Mouse (Mus musculus) stomach, embryonic 16.5 days (tissue): ENCODE data around the gene Cntrl. TPM values are rescaled to one million over a fixed set of nuclear protein-coding genes. Genes with fewer than 3 reads are reported as not detected.

Source experiments
- ATAC-seq: fragments of 200-750 bp; cut with Nextera tagmentation; 2 replicates; pipeline ENCODE4 v1.8.0; 2017; ENCODE audit warnings: moderate number of reproducible peaks, moderate TSS enrichment; ENCODE audit not compliant: insufficient read depth, low FRiP score
- H3K27ac ChIP-seq: fragments of 300-500 bp; sonication (generic); 2 replicates; pipeline ENCODE4 v1.5.1; 2014; ENCODE audit warnings: low read length
- H3K27me3 ChIP-seq: fragments of 300-500 bp; sonication (generic); 2 replicates; pipeline ENCODE4 v1.6.1; 2014; ENCODE audit warnings: low read length, control low read depth, mixed read lengths; ENCODE audit not compliant: control insufficient read depth, insufficient read depth
- H3K36me3 ChIP-seq: fragments of 300-500 bp; sonication (generic); 2 replicates; pipeline ENCODE4 v1.6.1; 2014; ENCODE audit warnings: low read length; ENCODE audit not compliant: control insufficient read depth, insufficient read depth
- H3K4me1 ChIP-seq: fragments of 300-500 bp; sonication (generic); 2 replicates; pipeline ENCODE4 v1.6.1; 2014; ENCODE audit warnings: low read length, control low read depth, mixed read lengths; ENCODE audit not compliant: control insufficient read depth, insufficient read depth
- H3K4me2 ChIP-seq: fragments of 300-500 bp; sonication (generic); 2 replicates; pipeline ENCODE4 v1.6.1; 2014; ENCODE audit warnings: low read depth, low read length, mixed read lengths
- H3K4me3 ChIP-seq: fragments of 300-500 bp; sonication (generic); replicated peaks from 2 replicates; pipeline ENCODE4 v1.5.1; 2014; ENCODE audit warnings: mild to moderate bottlenecking, low read length
- H3K9ac ChIP-seq: fragments of 300-500 bp; sonication (generic); 2 replicates; pipeline ENCODE4 v1.6.1; 2014; ENCODE audit warnings: low read length
- H3K9me3 ChIP-seq: fragments of 300-500 bp; sonication (generic); replicated peaks from 2 replicates; pipeline ENCODE4 v1.6.1; 2016; ENCODE audit warnings: low read length, control low read depth; ENCODE audit not compliant: control insufficient read depth
- WGBS: fragments of 180-500 bp; shearing (Covaris S2); extraction: QIAGEN DNeasy Blood & Tissue Kit; methylation state at CpG from one replicate; pipeline ENCODE4 v1.1.7; 2014; 5-methylcytosine and 5-hydroxymethylcytosine counted together
- polyA plus RNA-seq: library from polyadenylated mRNA; unstranded; fragments of >200 nt; fragmentation: Nextera tagmentation; extraction: Ambion mirVana; gene quantifications from 2 replicates; pipeline ENCODE4 v1.2.1, GENCODE M21; 2015

The Cntrl gene
- polyA plus RNA-seq, result 15.5 and 18.4 TPM in 2 replicates

DNA sequence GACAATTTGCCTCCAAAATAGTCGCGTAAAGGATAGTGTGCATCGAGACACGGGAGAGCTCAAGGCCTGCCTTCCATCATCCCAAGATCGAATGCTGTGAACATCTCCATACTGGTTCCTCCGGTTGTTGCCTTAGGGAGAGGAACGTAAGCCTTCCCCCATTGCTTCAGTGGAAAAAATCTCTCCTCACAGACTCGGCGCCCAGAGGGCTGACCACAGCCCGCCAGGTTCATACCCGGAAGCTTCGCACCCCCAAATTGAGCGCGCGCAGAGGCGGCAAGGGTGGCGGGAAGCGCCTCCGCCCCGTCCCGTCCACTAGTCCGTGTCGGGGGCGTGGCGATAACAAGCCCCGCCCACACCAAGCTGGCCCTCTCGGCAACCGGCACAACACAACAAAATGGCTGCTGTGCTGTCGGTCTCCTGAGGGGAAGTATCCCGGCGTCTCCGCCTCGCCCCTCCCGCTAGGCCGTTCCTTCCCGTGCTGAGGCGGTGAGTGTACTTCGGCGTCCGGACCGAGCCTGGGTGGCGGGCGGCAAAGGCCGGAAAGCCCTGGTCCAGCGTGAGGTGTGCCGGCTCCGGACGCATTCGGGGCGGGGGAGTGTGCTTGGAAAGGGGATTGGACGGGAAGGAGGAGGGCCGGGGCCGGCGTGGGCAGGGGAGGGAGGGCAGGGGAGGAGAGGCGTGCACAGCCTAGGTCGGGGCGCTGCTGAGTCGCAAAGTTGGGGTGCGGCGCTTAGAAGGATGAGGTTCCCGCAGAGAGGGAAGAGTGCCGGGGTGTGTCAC, at the start of gene Cntrl:
TSS of gene Cntrl (plus strand) at position 352 of the 783 bp plus-strand sequence.
- WGBS, result under 1% methylated on average over 60 of the region's 62 CpGs
- Histone ChIP-seq H3K4me1 (no peaks in the 10 kb centered on the region), H3K27me3 (no peaks in the 10 kb centered on the region), H3K4me3 (peak within 1 kb of the TSS; percentile 94), H3K27ac (peak within 1 kb of the TSS; percentile 90), H3K9me3 (no peaks in the 10 kb centered on the region), H3K9ac (peak within 1 kb of the TSS; percentile 93), H3K36me3 (0 out of 2 replicates have a peak, but pooled peaks cover 3% of the 10 kb centered on the region), H3K4me2 (peak within 1 kb of the TSS; percentile 82)
- ATAC-seq, result peak; percentile 96

- H3K4me3 ChIP-seq, result no peak overlapping the region
- no peak overlapping the region for H3K9ac ChIP-seq
- no peaks in the 10 kb centered on the region for H3K36me3 ChIP-seq
- no peaks in the 10 kb centered on the region for H3K4me1 ChIP-seq
- no peak overlapping the region for H3K27ac ChIP-seq
- WGBS, result 78% methylated on average over 5 of the region's 5 CpGs
- no peaks in the 10 kb centered on the region for H3K27me3 ChIP-seq
- H3K4me2 ChIP-seq, result no peak overlapping the region
- no peaks in the 10 kb centered on the region for H3K9me3 ChIP-seq
- no peak for ATAC-seq
Measured at GRCm38 (mm10) chr2:35060256-35060655, 49.0 kb upstream of the Cntrl start.

- 49% methylated on average over 6 of the region's 6 CpGs for WGBS
Measured at GRCm38 (mm10) chr2:35060897-35061296, 48.4 kb upstream of the Cntrl start.

DNA sequence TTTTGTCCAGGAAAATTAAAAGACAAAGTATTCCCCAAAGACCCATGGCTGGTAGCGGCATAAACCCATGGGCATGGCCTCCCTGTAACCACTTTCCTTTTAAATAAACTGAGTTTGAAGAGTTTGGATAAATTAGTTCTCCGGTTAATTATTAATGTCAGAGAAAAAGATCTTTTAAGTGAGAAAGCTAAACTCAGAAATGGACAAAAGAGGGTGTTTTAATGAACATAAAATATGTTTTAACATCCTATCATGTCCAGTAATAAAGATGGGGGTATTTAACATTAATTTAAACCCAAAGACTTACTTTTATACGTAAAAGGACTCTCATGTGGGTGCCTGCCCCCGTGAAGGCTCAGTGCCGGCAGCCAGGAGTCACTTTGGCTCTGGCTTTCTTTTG, 48.0 kb upstream of the Cntrl start, which contains the start of gene Hc:
TSS of gene Hc (minus strand) at position 101 of the 400 bp plus-strand sequence.
- WGBS, result 58% methylated on average over 5 of the region's 5 CpGs
- H3K27me3 ChIP-seq, result no peaks in the 10 kb centered on the region
- no peak within 1 kb of the TSS for H3K4me2 ChIP-seq
- no peak within 1 kb of the TSS for H3K4me3 ChIP-seq
- no peak for ATAC-seq
- H3K4me1 ChIP-seq, result no peaks in the 10 kb centered on the region
- no peak within 1 kb of the TSS for H3K27ac ChIP-seq
- no peak within 1 kb of the TSS for H3K9ac ChIP-seq
- no peaks in the 10 kb centered on the region for H3K9me3 ChIP-seq
- H3K36me3 ChIP-seq, result no peaks in the 10 kb centered on the region

More at GRCm38 (mm10) chr2:35060897-35061296, 48.4 kb upstream of the Cntrl start:
- no peaks in the 10 kb centered on the region for H3K36me3 ChIP-seq
- H3K27ac ChIP-seq, result no peak overlapping the region
- no peak overlapping the region for H3K9ac ChIP-seq
- H3K4me3 ChIP-seq, result no peak overlapping the region
- no peak overlapping the region for H3K4me2 ChIP-seq
- H3K27me3 ChIP-seq, result no peaks in the 10 kb centered on the region
- H3K4me1 ChIP-seq, result no peaks in the 10 kb centered on the region
- H3K9me3 ChIP-seq, result no peaks in the 10 kb centered on the region
- no peak for ATAC-seq

DNA sequence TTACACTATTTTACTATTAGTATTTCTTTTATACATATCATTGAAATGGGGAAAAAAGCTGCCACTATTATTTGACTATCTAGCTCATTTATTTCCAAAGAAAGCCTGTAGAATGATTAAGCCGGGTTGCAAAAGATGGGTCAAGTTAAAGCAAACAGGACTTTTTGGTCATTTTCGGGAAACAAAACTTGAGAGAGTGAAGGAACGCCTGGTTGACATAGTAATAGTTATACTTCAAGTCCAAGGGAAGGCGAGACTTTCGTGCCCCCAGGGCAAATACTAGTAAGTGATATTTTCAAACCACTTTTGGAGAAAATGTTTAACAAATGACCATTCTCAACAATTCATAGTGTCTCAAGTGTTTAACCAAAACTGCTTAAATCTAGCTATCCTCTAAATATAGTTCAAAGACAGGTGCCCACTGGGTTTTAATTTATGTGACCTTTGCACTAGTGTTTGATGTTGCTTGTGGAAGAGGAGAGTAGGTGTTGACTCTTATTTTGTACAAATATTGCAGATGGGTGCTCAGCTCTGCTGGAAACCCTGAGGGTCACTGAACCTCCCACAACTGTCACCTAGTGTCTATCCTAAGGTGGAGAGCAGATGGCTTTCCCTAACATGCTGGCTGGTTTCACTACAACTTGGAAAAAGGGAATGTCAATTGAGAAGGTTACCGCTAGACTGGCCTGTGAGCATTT, 45.8 kb upstream of the Cntrl start:
- H3K9me3 ChIP-seq, result no peaks in the 10 kb centered on the region
- no peak overlapping the region for H3K4me2 ChIP-seq
- 76% methylated on average over 6 of the region's 6 CpGs for WGBS
- no peak for ATAC-seq
- no peaks in the 10 kb centered on the region for H3K36me3 ChIP-seq
- H3K4me1 ChIP-seq, result no peaks in the 10 kb centered on the region
- H3K27me3 ChIP-seq, result no peaks in the 10 kb centered on the region
- H3K9ac ChIP-seq, result no peak overlapping the region
- H3K27ac ChIP-seq, result no peak overlapping the region
- no peak overlapping the region for H3K4me3 ChIP-seq

- Histone ChIP-seq H3K36me3 (no peaks in the 10 kb centered on the region), H3K4me1 (no peaks in the 10 kb centered on the region), H3K27me3 (no peaks in the 10 kb centered on the region), H3K27ac (no peak overlapping the region), H3K9ac (no peak overlapping the region), H3K9me3 (no peaks in the 10 kb centered on the region), H3K4me2 (no peak overlapping the region), H3K4me3 (no peak overlapping the region)
- ATAC-seq, result no peak
- 88% methylated on average over 13 of the region's 13 CpGs for WGBS
Measured at GRCm38 (mm10) chr2:35066525-35067082, 42.7 kb upstream of the Cntrl start.

GRCm38 (mm10) chr2:35067117-35067516, 42.2 kb upstream of the Cntrl start:
- no peak for ATAC-seq
- Histone ChIP-seq H3K4me3 (no peak overlapping the region), H3K9me3 (no peaks in the 10 kb centered on the region), H3K36me3 (no peaks in the 10 kb centered on the region), H3K27ac (no peak overlapping the region), H3K4me2 (no peak overlapping the region), H3K4me1 (no peaks in the 10 kb centered on the region), H3K27me3 (no peaks in the 10 kb centered on the region), H3K9ac (no peak overlapping the region)
- 83% methylated on average over 11 of the region's 11 CpGs for WGBS

DNA sequence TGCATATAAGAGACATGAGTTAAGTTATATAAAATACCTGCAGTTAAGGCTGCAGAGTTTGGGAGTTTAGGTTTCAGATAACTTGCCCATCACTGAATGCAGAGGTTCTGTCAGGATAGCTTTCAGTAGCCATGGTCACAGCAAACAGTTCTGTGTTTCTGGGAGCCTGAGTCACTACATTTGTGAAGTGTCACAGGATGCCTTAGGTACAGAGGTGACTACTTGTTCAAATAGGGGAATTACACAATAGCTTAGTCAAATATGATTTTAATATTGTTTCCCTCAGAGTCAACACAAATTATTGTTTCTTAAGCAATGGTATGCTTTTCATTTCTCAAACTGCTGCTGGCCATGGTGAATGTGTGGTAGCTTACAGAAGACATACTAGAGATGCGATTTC, 40.2 kb upstream of the Cntrl start:
- Histone ChIP-seq H3K4me1 (no peaks in the 10 kb centered on the region), H3K27me3 (no peaks in the 10 kb centered on the region), H3K4me2 (no peak overlapping the region), H3K4me3 (no peak overlapping the region), H3K9ac (no peak overlapping the region), H3K36me3 (no peaks in the 10 kb centered on the region), H3K9me3 (no peaks in the 10 kb centered on the region), H3K27ac (no peak overlapping the region)
- ATAC-seq, result no peak
- WGBS, result 80% methylated on average over 1 of the region's 1 CpGs

DNA sequence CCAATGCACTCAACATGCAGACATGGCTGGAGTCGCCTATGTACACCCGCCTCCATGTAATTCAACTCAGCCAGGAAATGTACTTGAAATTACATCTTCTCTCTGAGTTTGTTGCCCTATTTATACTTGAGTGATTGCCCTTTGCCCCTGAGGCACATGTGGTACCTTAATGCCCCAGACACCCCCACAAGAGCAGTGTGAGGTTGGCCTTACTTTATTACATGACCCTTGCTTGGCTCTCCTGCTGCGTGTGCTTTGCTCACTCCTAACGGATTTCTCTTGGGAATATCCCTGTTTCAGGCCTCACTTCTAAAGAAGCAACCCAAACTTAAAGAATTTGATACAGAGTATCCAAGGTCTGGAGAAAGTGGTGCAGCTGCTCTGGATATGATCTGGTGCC, 39.0 kb upstream of the Cntrl start:
- no peaks in the 10 kb centered on the region for H3K9me3 ChIP-seq
- no peaks in the 10 kb centered on the region for H3K27me3 ChIP-seq
- 83% methylated on average over 4 of the region's 4 CpGs for WGBS
- no peak overlapping the region for H3K4me2 ChIP-seq
- H3K36me3 ChIP-seq, result no peaks in the 10 kb centered on the region
- no peak overlapping the region for H3K27ac ChIP-seq
- H3K4me3 ChIP-seq, result no peak overlapping the region
- no peak for ATAC-seq
- H3K9ac ChIP-seq, result no peak overlapping the region
- H3K4me1 ChIP-seq, result no peaks in the 10 kb centered on the region
